Mouse (Mus musculus) heart, postnatal 14 days (tissue): Measurements from ENCODE around the gene Chdh. TPM values are rescaled to one million over a fixed set of nuclear protein-coding genes. Genes with fewer than 3 reads are reported as not detected.
A peak's percentile ranks its signal among the peaks of the same experiment; 100 is the strongest.

Experiments
- DNase-seq, 2 experiments: peaks; one replicate each; pipeline ENCODE4 v3.0.0; 2021 to 2022
- intact Hi-C: fragments of 180-260 bp; cut with DNase I; formaldehyde crosslinking; loops from one replicate; pipeline ENCODE4 v1.15.1; 2025
- total RNA-seq, 2 experiments: library from RNA; stranded (reverse); gene quantifications; 2 replicates each; pipeline ENCODE4 v1.2.3; 2021

The Chdh gene
- total RNA-seq, 2 experiments from 2014 or later, result 0.49 to 0.84 TPM

DNA sequence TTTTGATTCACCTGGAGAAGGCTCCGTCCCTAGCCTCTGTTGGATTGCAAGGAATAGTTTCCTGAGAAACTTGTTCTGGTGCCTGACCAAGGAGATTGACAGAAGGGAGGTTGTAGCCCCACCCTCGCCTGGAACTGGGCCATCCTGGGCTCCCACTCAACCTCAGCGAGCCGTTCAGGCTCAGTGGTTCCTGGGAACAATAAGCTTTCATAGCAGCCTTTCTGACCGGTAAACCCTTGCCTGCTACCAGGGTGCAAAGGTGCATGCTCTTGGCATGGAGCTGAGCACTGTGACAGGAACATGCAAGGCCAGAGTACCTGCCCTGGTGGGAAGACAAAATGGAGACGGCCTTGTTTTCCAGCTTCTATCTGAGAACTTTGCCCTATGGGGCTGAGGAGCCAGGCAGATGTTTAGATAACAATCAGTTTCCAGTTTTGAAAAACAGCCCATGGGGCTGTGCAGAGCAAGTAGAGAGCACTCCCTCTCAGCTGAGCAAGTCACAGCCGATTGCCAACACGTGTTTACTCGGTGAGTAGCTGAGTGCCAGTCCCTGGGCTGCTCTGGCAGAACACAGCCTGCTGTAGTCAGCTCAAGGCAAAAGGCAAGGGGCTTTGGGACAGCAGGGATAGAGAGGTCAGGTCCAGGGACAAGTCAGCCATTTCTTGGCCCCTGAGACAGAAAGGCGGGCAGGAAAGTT lies 1.2 kb downstream of the Chdh start:
- intact Hi-C loops, result no loop called here
- peak; percentile 71 to 80 for DNase-seq

DNA sequence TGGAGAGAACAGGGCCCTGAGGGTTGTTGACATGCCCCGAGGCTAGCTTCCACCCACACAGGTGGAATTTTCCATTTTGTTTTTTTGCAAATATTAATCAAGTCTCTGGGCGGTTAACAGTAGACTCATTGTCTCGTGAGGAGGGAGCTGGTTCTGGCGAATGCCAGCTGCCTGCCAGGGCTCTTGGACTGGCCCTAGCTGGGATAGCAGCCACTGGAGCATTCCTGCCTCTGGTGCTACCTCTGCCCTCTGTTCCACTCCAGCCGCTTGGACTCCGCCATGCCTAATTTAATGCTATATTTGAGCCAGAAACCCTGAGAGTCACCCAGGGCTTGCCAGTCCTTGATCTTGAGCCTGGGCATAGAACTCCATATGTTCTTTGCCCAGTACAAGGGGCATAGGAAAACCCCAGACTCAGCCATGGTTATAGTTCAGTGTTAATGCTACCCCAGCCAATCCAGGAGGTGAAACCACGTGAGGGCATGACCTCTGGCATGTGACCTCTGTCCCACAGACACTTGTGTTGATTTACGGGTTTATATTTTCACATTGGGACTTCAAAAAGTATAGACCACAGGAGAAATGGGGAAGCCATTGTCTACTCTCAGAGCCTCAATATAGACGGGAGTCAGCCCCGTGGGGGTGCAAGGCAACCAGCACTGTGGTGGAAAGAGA lies 3.2 kb downstream of the Chdh start:
- no peak for DNase-seq
- intact Hi-C loops, result no loop called here

DNA sequence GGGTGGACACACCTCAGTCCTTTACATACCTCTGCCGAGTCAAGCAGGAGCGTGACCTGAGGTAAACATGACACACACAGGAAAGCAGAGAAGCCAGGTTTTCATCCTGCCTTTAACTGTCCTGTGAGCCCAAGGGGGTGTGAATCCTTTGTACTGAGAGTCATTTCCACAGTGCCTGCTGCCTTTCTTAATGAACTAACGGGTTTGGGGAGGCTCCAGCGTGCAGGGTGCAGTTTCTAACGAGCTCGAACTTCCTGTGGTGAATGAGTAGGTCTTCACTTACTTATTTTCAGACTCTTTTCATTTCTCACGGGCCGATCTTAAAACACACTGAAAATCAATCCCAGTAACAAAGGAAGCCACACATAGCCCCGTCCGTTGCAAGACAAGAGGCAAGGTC lies 5.7 kb downstream of the Chdh start:
- intact Hi-C loops, result no loop called here
- no peak for DNase-seq

DNA sequence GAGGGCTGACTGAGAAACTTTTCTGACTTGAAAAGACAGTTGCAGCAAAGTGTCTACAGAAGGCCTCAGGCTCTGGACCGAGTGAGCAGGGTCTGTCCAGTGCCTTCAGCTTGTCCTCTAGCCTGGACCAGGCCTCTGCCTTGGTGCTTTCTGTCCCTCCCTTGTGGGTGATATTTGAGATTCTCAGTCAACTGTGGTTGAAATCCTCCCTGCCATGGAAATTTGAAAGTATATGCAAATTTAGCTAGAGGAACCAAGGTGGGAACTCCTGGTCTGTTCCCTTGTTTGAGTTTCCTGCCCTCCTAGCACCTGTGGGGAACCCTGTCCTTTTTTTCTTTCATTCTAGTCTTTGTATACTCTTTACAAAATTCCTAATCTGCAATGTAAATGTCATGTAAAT lies 6.2 kb downstream of the Chdh start:
- intact Hi-C loops, result no loop called here
- no peak for DNase-seq

DNA sequence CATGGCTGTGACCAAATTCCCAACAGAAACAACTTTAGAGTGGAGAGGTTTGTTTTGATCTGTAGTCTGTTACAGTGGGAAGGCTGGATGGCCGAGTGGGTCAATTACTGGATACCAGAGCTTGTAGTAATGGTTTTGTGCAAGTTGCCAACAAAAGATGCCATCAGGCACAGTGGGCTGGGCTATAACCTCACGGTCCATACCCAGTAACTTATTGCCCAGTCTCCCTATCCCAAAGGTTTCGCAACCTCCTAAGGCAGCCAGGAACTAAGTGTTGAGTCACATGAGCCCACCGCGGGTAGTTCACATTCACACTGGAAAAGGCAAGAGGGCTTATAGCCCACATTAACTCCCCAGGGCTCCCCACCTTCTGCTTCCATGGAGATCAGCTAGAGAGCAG lies 7.8 kb downstream of the Chdh start:
- intact Hi-C loops, result no loop called here
- DNase-seq, result no peak

DNA sequence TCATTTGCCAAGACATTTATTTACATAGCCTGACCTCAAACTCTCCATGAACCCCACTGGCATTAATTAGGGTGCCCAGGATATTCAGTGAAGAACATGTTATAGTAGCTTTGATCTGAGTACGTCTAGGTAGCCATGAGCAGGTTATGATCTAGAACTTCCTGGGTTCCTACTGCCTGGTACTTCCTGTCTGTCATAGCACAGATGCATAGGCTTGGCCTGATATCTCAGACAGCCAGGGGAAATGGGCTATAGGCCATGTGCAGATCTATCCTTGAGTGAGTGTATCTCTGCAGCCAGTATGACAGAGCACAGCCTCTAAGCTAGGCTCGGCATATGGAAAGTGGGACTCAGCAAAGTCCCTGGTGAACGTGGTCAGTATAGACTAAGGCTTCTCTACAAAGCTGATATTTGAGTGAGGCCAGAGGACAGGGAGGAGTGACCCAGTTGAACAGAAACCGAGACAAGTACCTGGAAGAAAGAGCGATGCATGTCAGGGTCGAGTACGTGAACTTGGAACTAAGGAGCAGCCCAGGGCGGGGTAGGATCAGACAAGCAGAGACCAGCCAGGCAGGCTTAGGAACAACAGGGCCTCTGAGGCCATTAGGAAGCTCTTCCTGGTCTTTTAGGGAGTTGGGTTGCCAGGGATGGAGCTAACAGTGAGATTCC lies 9.1 kb downstream of the Chdh start:
- intact Hi-C loops, result no loop called here
- DNase-seq, result no peak

DNA sequence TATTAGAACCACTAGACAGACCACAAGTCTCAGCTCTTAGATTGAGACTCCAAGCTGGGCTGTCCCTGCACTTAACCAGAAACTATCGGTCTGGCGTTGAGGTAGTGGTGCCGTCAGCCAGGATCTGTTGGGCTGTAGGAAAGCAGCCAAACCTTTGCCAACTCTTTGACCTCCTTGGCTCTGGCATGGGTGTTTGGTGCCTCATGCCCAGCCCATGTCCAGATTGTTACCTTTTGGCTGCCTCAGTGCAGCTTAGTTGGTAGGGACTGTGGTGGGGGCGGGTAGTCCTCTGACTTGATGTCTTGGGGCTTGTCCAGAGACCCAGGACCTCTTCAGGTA lies 9.6 kb downstream of the Chdh start:
- no peak for DNase-seq
- intact Hi-C loops, result no loop called here

DNA sequence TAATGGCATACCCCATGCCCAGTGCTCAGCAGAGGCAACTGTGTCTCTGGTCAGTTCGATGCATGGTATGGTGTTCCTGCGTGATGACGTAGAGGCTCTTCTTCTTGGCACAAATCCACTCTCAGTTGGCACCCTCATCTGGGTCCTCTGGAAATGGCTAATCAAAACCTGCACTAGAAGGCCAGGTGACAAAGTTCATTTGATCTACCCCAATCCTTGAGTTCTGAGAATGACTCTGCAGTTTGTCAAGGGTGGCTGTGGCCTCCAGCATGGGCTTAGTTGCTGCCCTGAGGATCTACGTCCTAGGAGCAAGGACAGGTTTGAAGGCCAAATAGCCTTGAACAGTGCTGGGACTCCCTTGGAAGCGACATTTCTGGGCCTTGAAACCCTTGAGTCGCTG lies 10.0 kb downstream of the Chdh start:
- intact Hi-C loops, result no loop called here
- DNase-seq, result no peak

DNA sequence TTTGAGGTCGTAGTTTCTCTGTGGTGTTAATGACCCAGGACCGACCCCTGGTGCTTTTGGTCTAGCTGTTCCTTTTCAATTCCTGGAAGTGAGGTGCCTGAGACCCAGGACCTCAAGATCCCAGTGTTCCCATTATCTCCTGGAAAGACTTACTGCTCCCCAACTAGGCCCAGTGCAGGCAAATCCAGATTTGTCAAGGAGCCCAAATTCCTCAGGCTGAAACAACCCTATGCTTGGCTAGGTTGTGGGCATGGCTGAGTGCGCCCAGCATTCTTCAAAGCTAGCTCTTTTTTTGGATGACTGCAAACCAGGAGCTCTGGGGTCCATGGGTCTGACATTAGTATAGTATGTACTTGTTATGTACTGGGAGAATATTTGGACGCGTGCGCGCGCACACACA lies 10.6 kb downstream of the Chdh start:
- DNase-seq, result no peak
- intact Hi-C loops, result no loop called here

DNA sequence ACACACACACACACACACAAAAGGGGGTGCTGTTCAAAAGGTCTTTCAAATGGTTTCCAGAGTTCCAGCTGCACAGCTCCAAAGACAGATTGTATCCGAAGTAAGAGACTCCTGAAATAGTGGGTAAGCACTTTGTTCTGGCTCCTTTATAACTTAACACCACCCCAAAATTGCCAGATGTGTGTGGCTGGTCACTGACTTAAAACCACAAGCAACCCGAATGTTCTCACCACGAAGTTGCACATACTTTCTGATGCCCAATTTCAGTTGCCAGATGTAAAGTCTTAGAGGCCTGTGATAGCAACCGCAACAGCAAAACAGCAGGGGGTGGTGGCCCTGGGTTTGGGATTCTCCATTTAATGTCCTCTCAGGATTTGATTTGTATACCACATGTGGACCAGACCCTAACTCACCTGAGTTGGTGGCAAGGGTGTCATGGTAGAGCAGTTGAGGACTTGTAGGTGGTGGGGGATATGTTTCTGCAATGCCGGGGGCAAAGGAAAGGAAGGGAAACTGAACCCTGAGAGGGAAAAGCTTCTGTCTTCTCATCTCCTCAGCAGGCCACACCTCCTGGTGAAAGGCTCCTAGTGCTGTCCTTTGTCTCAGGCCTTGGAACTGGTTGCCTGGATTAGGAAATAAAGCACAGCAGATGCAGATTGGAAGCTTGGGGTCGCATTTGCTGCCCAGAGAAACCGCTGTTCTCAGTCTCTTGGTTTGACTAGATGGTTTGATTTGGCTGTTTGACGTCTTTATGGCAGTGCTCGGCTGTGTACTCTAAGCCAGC lies 11.2 kb downstream of the Chdh start:
- intact Hi-C loops, result no loop called here
- no peak for DNase-seq

DNA sequence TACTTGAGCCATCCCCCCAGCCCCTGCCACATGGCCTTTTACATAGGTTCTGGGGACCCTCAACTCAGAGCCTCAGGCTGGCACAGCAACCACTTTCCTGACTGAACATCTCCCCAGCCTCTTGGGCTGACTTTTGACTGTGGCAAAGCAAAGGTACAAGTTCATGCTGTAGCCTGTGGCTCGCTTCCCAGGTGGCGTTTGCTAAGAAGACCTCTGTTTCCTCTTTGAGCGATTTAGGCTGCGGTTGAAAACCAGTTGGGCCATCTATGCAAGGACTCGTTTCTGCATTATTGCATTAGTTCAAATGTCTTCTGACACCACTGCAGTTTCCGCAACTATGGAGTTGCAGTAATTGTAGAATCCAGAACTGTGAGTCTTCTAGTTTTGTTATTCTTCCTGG lies 13.6 kb downstream of the Chdh start:
- intact Hi-C loops, result no loop called here

DNA sequence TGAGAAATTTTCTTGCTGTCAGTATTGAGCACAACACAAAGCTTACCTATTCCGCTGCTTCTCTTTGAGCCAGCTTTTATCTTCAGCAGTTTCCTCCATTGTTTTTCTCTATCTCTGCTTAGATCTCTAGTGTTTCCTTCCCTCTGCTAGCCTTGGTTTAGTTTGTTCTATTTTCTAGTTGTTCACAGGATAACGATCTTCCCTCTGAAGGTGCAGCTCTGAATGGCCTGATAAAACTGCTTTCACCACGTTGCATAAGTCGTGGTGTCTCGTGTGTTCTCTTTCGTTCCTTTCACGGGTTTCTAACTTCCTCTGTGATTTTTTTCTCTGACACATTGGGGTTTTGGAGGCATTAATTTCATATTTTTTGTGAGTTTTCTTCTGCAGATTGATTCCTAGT lies 15.6 kb downstream of the Chdh start:
- no peak for DNase-seq
- intact Hi-C loops, result no loop called here

More for the DNA sequence above, 13.6 kb downstream of the Chdh start:
- no peak for DNase-seq

DNA sequence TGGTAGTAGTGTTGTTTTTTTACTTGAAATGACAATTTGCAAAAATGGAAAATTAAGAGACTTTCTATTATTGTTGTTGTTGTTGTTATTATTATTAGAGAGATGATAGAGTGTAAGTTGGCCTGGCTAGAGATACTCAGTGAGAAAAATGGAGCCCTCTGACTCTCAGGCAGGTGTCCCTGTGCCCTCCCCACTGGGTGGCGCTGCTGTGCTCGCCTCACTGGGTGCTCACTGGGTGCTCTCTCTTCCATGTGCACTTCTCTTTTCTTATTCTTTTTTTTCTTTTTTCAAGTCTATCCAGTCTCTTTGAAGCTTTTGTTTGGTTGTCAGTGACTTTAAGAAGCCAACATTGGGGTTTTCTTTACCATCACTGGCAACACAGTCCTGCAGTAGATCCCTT lies 18.6 kb downstream of the Chdh start:
- DNase-seq, result peak; percentile 28 to 46
- intact Hi-C loops, result no loop called here

DNA sequence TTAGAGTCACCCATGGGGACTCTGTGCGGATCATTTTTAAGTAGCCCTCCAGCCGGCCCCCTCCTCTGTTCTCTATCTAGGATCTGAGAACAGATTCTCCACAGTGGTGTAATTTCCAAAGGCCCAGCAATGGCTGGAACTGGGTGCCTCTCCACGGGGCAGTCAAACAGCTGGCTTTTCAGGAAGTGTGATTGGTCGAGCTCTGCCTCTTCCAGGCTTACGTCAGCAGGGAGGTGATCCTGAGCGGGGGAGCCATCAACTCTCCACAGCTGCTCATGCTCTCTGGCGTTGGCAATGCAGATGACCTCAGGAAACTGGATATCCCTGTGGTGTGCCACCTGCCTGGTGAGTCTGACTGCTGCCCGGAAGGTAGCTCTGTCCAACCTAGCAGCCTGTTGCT lies 24.6 kb downstream of the Chdh start:
- intact Hi-C loops, result no loop called here
- DNase-seq, result peak in 1 of 2 experiments; percentile 13

DNA sequence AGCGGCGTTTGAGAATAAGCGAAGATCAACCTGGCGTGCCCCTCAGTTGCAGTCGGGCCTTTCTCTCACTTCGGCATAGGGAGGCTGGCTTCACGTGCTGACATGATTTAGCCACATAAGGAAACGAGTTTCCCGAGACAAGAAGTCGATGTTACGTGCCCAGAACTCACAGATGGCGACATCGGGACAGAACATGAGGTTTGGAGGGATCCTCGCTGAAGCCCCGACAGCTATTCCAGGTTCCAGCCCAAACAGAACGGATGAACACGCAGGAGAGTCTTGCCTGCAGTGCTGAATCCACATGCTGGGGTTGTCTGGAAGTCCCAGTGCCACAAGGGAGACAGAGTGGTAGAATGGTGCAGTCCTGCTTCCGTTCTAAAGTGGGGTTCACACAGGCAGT lies 29.6 kb downstream of the Chdh start:
- no peak for DNase-seq
- intact Hi-C loops, result no loop called here

DNA sequence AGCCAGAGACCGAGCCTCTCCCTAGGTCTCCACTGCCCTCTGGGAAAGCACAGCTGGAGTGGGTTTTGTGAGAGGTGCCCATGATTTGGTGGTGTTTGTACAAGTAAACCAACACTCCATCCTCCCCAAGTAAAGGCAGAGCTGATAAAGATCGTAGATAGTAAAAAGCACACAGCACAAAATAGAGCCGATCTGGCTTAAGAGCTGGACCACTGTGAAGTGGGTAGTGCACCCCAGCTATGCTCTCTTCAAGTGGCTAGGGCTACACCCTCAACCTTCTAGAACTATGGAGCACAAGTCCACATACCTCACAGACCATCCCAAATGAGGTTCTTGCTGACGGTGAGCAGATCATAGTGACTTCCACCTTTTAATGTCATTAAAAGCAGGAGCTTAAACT lies 30.6 kb downstream of the Chdh start:
- DNase-seq, result no peak
- intact Hi-C loops, result no loop called here

DNA sequence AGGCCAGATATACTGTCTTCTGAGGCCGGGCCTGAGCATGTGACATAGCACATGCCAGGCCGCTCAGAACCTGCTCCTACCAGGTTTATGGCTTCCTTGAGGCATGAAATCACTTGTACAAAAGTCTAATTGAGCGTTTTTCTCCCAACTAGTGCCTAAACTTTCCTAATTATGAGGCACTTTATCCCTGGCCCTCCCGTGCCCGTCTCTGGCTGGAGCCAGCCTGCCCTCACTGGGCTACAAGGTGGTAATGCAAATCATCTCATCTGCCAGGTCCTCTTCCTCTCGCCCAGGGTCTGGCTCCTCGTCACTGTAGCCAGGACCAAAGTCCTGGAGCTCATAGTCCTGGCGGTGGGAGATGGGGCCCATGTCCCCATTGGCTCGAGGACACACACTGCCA lies 33.0 kb downstream of the Chdh start:
- no peak for DNase-seq
- intact Hi-C loops, result no loop called here

DNA sequence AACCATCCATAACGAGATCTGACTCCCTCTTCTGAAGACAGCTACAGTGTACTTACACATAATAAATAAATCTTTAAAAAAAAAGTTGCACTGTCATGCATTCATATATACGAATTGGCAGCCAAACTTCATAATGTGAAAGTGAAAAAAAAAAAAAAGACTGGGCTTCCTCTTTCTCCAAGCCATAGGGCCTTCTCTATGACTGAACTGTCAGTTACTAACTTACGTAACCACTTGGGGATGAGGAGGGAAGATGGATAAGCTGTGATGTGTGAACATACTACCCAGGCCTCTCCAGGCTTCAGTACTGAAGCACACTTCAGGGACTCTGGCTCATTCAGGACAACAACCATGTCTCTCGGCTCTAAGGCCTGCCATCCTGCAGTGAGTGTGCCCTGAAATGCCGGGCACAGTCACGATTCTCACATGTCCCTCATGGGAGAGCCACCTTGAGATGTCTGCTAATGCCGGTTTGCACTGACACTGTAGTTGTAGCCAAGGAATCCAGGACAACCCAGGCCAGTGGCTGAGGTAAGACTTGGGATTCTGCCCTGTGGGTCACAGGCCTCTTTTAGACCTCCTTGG lies 34.6 kb downstream of the Chdh start:
- peak; percentile 29 to 41 for DNase-seq
- intact Hi-C loops, result no loop called here

DNA sequence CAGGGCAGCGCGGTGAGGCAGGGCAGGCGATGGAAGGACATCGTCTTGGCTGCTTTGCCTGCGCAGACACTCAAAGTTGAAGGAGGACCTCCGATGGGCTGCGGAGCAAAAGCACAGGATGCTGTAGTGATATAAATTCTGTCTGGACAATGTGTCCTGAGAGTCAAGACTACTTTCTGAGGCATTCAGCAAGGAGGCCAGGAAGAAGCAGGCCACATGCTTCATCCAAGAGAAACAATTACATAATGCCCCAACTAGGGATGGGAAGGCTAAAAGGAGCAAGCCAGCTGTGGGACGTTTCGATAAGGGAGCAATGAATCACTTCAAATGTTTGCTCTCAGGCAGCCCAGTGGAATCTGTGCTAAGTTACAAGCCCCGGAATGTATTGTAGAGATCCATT lies 36.4 kb downstream of the Chdh start:
- intact Hi-C loops, result no loop called here
- DNase-seq, result peak; percentile 35 to 40

DNA sequence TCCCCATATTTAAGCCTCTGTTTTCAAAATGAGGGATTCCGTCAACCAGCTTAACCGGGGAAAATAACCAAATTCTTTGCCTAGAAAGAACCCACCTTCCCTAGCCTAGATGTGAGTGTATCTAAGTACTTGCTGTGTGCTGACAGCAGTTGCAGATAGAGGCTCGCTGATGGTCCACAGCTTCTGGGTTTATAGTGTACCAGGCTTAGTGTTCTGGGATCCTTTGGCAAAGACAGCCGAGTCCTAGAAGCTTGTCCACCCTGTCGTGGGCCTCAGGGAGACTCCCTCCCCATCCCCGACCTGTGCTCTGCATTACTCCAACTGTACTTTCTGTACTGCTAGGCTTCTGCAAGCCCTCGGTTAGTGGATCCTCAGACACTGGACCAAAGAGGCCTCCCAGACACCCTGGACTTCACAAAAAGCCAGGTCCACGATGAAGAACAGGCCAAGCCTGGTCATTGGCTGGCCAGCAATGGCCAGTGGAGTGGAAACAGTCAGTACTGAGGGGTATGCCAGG lies 36.9 kb downstream of the Chdh start:
- intact Hi-C loops, result no loop called here
- peak; percentile 39 to 41 for DNase-seq

DNA sequence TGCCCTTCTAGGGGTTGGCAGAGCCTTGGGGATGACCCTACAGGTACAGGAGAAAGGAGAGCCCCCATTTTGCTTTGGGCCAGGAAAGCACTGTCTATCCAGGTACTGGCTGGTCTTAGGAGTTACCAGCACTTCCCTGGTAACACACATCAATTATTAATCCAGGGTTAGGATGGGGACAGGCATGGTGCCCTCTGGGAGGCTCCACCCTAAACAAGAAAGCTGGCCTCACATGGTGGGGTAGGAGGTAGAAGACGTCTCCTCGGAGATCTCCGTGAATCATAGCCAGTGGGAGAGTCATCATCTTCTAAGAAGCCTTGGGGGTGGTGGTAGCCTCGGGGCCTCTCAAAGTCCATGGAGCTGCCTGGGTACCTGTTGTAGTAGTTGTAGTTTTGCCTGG lies 38.2 kb downstream of the Chdh start:
- DNase-seq, result no peak
- intact Hi-C loops, result no loop called here
